Mouse (Mus musculus) NIH3T3 (cell line): Measurements from ENCODE around the gene Rab6b.
"Not testable (repeated sequence)": the region's sequence is repeated elsewhere in the genome, so short reads cannot be mapped to it uniquely, and the experiment has no call there.

ENCODE experiments used
- DNase-seq: peaks from one replicate; pipeline ENCODE4 v3.0.0-alpha.2; 2012; ENCODE audit warnings: low read depth

Rab6b gene

DNA sequence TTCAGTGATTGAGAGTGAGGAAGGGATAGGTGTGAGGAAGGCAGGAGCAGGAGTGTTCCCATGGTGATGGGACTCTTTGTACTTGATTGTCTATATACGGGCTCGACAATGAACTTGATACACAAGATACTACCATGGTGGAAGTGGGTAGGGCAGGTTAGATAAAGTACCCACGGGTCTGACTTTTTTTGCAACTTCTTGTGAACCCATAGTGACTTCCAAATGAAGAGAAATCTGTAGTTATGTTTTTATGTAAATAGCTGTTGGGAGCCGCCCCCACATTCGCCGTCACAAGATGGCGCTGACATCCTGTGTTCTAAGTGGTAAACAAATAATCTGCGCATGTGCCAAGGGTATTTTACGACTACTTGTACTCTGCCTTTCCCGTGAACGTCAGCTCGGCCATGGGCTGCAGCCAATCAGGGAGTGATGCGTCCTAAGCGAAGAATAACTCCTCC is 3.2 kb upstream of the Rab6b start:
- DNase-seq: not testable (repeated sequence)

DNA sequence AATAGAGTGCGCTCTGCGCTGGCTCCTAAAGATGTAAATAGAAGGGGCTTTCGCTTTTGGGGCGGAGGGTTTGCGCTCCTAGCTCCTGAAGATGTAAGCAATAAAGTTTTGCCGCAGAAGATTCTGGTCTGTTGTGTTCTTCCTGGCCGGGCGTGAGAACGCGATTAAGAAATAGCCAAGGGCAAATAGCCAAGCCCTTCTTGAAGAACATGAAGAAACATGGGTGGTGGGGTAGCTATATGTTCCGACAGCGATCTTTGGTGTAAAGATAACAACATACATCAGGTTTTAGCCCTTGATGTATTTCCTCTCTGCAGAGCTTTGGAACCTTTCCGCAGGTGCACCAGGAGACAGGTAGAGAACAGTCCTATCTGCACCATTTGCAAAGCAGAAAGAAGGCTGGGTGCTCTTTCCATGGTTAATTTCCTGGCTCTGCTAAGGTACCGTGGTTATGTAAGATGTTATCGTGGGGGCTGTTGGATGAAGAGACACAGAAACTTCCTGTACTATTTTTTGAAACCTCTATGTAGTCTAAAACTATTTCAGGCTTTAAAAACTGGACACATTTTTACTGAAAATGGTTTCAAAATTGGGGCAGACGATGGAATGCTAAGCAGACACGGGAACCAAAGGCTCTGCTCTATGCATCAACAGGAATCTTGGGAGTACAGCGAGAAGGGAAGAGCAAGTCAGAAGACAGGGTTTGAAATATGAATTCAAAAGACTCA is 2.5 kb upstream of the Rab6b start:
- no peak for DNase-seq

DNA sequence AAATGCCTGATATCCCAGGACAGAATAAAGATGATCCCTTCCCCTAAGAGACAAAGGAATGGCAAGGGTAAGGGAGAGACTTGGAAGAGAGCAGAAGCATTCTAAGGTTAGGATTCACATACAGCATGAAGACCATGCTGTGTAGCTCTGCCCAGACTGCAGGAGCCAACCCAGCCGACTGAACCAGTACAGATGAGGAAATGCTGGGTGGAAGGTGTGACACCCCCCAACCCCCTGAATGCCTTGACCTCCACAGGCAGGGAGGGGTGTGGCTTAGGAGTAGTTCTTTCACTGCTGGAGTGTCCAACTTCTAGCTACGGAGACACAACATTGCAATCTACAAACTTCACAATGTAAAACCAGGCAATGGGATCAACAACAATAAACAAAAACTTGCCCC is 1.7 kb upstream of the Rab6b start:
- DNase-seq: no peak

DNA sequence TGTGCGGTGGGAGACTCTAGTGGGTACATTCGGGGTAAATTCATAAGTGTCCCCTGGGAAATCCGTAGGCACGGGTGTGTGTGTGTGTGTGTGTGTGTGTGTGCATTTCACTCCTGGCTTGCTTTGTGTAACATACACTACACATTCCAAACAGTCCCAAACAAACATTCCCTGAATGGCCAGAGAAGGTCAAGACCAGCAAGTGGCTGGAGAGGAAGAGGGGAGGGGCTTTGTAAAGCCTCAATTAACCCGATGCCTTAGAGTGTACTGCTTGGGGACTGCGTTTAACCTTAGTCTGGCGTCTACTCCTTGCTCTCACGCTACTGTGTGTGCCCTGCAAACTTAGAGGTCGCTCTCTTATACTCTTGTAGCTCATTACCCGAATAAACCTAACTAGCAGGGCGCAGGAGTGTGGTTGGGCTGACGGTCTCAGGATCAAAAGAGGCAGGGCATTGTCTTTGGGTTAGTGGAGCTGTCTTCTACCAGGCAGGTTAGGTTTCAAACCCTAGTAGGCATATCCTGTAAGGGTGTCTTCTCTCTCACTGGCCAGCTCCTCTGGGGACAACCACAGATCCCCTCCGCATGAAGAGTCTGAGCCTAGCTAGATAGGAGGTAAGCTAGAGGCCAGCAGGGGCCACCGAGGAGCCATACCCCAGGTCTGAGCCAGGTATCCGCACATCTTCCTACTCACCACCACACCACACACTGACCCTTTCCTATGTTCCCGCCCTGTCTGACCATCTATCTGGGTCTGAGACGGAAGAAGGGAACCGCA is 673 bp upstream of the Rab6b start:
- no peak for DNase-seq

DNA sequence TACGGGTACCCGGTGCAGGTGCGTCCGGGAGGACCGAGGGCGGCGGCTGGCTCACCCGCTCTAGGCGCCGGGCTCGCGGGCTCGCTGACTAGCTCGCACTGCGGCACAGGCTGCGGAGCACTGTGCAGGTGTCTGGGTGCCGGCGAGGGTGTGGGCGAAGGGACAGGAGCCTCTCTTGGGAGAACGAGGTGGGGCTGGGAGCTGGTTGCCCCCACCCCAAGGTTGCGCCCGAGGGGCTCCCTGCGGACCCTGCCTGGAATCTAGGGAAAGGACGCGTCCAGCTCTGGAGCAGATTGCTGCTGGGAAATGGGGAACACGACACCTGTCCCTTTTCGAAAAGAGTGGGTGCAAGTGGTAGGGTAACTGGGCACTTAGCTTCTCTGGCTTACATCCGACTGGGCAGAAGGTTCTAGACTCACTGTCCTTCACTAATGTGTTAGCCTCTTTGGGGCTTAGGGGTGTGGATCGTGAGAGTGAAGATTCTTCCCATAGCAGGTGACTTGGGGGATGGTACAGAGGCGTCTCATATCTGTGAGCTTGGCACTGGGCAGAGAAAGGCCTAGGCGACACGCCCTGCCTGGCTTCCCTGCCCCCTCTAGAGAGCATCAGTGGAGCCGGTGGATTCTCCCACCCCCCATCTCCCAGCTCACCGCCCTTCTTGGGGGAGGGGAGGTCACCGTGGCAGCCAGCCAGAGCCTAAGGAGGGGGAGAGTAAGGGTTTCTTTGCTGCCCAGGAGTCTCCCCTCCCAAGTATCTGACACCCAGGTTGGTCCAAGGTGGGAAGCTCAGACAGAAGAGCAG is 1.1 kb downstream of the Rab6b start:
- no peak for DNase-seq

DNA sequence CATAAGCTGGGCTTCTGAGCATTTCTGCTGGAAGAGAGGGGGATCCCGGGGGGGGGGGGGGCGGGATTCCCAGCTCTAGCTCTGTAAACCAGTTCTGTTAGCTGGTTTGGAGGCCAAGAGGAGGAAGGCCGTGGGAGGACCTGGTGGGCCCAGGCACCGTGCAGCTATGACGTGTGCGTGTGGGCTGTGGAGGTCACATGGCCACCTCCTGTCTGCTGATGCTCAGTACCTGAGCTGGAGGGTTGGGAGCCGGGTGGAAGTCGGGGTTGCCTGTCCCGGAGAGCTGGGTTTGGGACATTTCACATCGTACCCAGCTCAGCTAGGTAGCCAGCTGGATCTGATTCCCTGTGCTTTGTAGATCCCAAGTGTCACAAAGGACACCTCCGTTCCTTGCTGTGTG is 1.8 kb downstream of the Rab6b start:
- DNase-seq: no peak

DNA sequence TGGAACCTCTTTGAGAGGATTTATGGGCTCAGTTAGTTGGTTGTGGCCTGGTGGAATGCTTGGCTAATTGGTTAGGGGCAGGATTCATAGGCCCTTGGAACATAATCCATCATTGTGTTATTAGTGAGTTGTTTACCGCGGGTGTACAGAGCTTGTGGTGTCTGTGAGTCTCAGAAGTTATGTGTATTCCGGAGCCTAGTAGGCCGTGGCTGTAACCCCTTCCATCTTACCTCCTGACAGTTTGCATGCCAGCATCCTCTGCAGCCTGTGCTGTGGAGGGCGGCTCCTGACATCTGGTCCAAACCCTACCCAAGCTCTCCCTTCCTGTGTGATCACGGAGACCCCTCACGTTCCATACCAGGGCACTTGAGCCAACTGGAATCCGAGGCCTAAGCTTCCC is 2.7 kb downstream of the Rab6b start:
- DNase-seq: no peak

DNA sequence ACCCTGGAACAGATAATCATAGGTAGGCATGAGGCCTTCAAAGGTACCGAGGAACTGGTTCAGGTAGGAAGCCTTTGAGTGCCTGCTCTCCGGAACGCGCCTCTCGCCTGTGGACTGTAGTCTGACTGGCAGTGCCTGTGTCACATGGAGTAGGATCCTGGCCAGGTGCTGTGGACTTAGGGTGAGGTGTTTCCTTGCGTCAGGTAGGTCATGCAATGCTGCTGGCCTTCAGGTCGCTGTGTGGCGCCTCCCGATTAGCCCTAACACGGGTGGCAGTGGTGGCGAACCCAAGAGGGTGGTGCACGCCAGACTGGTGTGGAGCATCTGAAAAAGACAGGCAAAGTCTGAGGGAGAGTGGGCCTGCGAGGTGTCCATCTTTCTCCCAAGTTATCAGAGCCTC is 3.3 kb downstream of the Rab6b start:
- DNase-seq: no peak

DNA sequence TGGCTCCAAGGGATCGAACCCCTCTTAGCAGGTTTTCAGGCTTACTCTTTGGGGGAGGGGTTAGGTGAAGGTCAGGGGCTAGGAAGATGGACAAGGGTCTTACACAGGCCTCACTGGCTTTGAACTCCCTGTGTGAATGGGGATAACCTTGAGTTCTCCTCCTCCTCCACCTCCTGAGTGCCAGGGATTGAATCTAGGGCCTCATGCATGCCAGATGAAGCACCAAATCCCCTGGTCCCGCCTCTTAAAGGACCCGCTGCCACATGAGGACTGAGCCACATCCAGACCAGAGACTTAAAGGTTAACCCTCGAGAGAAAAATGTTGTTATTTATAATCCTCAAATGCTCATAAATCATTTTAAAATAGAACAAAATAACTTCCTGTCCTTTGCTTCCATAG is 5.4 kb downstream of the Rab6b start:
- DNase-seq: no peak

DNA sequence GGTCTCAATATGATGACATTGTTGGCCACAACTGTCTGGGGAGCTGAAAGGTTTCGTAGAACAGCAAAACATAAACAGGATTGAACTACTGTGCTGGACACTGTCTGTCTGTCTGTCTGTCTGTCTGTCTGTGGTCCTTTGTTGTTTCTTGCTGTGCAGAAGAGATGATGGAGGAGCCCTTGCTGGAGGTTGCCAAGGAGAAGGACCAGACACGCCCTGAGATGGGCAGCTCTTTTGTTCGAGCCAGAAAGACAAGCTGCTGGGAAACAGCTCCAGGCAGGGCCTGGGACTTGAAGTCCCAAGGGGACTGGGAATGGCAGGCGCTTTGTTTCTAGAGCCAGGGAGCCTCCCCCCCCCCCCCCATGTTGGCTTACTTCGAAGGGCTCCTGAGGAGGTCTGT is 5.9 kb downstream of the Rab6b start:
- DNase-seq: no peak

DNA sequence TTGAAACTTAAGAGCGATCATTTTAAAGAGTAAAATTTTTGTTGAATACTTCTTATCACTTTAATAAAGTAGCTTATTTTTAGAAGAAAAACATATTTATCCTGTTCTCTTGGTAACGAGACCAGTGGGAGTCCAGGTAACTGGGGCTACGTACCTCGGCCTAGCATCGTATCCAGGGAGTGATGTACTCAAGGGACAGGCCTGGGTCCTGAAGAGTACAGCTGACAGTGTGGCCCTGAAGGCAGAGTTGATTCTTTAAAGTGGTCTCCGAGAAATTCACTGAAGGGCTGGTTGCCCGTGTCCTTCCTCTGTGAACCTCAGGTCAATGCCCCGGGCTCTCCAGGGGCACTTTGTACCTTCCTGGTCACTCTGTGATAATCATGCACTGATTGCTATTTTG is 6.4 kb downstream of the Rab6b start:
- DNase-seq: no peak

DNA sequence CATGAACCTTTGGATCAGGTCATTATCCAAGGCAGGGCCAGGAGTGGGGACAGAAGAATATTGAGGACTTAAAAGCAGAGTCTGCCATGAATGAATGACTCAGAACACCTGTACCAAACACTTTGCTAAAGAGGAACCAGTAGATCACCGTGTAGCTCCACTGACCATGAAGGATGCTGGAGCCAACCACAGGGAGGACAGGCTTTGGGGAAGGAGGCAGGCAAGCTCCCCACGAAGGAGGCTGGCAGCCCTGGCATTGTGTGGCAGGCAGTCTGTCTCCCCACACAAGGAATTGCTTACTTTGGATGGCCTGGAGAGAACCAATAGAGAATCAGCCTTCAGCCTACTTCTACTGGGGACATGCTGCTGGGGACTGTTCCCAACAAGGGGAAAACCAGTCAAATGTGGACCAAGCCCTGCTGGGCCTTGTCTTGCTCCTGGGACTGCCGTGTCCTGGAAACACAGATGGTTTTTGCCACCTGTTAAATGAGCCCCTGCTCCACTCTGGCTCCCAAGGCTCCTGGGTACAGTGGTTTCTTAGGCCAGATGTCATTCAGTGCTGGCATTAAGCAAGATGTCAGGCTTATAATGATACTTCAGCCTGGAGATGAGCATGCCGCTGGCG is 7.2 kb downstream of the Rab6b start:
- DNase-seq: no peak

DNA sequence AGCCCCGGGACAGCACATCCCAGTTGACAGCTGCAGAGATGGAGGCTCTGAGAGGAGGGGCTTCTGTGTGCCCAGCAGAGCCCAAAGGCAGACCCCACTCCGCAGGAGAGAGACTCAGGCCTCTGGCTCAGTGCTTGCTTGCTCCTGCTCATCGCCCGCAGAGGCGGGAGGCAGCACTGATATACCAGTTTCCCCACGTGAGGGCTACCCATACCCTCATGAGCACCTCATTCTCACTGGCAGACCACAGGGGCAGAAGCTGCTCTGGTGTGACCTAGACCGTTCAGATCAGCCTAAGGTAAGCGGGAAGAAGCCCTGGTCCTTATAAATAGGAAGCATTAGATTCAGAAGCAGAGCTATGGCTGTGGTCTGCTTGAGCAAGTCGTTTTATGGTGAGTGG is 8.2 kb downstream of the Rab6b start:
- no peak for DNase-seq

DNA sequence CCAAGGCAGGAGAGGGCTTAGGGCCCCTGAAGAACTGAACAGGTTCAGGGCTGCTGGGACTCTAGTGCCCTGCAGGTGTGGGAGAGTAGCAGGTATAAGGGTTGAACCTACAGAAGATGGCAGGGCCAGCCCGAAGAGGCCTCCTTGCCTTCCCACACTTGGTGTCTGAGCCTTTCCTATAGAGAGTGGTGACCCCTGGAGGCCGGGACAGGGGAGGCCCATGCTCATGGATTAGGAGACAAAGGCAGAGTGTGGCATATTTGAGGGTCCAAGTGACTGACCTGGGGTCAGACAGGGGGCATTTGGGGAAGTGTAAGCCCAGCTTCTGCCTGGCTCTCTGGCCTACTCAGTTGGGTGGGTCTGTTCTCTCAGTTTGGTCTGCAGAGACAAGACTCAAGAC is 8.6 kb downstream of the Rab6b start:
- DNase-seq: peak; percentile 39

DNA sequence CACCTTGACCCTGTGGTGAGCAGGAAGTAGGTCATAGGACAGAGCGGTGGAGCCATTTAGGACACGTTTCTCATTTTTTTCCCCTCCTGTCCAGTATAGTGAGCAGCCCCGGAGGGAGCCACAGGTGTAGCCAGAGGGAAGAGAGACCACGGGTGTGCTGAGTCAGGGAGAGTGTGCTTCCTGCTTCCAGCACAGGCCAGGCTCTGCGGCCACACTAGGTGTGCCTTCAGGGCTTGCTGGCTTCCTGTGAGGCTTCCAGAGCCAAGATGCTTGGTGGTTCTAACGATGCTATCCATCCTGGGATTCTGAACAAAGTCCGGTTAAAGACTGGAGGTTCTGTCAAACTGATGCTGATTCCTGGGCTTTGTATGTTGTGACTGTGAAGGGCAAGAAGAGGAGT is 10.0 kb downstream of the Rab6b start:
- DNase-seq: no peak

DNA sequence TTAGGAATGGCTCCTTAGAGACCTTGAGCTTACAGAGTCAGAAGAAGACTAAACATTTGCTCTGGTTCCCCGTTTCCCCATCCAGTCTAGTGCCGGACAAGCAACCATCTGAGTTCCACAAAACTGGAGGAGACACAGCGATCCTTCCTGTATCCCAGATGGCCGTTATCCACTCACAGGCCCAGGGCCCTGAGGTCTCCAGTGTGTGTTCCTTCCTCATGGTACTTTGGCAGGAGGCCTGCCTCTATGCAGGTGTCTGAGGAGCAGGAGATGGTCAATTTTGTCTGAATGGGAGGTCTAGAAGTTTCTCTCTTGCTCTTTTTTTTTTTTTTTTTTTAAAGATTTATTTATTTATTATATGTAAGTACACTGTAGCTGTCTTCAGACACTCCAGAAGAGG is 13.2 kb downstream of the Rab6b start:
- no peak for DNase-seq

DNA sequence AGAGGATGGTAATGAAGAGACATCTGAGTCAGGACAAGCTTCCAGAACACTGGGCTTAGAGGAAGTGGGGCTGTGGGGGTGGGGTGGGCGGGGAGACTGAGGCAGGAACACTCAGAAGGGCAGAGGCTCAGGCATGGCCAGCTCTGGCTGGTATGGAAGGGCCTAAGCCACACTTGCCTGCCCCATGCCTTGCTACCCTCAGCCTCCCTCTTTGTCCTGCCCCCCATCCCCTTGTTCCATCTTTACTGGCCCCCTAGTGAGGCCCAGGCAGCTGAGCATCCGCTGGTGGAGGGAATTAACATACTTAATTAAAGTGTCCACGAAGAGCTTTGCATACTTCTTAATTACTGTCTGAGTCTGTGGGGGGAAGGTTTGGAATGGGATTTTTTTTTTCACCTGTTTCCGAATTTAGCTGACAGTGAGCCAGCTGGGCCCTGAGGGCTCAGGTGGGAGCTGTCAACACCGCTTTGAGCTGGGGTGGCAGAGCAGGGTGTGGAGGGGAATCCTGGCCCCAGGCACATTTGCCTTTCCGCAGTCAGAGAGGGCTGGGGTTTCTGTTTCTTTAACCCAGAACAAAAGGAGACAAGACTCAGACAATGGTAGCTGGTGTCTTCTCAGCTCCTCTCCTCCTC is 22.0 kb downstream of the Rab6b start:
- no peak for DNase-seq

DNA sequence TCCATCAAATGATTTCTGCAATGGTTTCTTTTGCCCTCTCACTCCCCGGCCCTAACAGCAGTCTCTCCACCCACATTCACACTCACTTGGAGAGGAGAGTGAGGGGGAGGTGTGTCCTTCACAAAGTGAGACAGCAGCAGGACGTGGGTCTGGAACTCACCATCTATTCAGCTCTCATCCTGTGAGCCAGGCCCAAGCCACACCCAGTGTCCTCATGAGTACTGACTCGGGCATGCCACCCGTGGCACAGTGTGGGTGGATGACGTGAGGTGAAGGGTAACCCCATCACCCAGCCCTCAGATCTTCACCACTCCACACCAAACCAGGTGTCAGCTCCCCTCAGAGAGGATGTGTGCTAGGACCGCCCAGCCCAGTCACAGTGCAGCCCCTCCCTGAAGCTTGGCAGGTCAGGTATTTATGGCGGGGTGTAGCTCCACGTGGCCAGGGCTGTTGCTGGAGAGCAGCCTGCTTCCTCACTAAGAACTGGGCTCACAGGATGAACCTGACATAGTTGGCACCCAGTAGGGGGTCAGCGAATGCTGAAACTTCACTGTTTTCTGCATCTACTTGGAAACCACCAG is 23.0 kb downstream of the Rab6b start:
- peak; percentile 12 for DNase-seq

DNA sequence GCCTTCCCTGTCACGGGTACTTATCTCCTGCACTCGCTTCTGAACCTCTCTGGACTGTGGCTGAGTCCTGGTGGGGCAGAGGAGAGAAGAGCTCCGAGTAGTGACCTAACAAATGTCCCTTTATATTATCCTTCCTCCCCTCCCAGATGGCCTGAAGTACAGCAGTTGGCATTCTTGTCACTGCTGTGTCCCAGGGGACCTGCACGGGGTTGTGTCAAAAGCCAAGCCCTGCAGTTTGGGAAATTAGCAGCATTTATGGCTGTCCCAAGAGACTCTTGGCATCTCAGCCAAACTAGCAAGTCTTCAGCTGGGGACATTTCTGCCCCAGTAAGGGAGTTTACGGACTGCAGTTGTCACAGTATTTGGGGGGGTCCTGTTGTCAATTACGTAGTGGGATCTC is 27.9 kb downstream of the Rab6b start:
- no peak for DNase-seq

DNA sequence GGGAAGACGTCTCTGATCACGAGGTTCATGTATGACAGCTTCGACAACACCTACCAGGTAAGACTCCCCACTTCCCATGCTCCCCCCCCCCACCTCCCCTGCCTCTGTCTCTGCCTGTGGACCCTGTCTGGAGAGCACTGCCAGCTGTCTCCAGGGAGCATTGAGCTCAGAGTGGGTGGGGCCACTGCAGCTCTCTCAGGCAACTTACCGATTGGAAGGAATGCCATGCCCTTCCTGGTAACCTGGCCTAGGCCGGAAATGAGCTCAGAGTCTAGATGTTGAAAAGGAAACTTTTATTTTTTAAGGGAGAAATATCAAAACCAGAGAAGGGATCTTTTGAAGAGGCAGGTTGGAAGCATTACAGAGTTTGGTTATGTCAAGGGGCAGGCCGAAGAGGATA is 28.8 kb downstream of the Rab6b start:
- DNase-seq: peak; percentile 8

DNA sequence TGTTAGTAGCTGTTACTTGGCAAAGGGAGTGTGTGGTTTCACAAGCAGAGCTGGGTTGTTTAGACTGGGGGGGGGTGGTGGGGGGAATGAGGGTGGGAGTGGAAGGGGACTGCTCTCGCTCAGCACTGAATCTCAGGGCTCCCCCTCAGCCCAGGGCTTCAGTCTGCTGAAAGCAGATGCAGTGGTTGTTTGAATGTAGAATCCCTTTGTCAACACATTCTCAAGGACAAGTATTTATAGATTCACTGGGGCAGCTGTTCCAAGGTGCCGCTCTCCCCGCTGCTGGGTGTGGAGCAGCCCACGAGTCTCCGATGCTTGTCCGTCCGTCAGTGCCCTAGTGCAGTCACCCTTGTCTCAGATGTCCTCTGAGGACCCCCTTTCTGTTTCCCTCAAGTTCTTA is 29.7 kb downstream of the Rab6b start:
- no peak for DNase-seq

DNA sequence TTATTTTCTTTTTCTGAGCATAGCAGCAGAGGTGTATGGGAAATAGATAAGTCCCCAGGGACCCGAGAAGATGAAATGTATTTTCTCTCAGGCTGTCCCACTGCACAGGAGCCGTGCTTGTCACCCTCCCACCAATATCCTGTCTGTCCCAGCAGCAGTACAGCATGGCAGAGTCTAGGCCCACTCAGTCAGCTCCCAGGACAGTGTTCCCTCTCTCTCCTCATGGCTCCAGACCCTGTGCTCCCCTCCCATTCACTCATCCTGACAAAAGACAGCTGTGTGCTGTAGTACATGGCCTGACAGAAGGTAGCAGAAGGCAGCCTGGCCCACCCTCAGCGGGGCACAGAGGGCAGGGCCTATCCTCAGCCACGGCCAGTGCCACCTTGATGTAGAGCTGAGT is 32.3 kb downstream of the Rab6b start:
- no peak for DNase-seq
